Mouse (Mus musculus): ENCODE measurements around the gene Best1. TPM values are rescaled to one million over a fixed set of nuclear protein-coding genes. Genes with fewer than 3 reads are reported as not detected.

Best1 gene
- 1.2 and 1.4 TPM in 2 replicates for polyA plus RNA-seq (2012; rRNA removed)

DNA sequence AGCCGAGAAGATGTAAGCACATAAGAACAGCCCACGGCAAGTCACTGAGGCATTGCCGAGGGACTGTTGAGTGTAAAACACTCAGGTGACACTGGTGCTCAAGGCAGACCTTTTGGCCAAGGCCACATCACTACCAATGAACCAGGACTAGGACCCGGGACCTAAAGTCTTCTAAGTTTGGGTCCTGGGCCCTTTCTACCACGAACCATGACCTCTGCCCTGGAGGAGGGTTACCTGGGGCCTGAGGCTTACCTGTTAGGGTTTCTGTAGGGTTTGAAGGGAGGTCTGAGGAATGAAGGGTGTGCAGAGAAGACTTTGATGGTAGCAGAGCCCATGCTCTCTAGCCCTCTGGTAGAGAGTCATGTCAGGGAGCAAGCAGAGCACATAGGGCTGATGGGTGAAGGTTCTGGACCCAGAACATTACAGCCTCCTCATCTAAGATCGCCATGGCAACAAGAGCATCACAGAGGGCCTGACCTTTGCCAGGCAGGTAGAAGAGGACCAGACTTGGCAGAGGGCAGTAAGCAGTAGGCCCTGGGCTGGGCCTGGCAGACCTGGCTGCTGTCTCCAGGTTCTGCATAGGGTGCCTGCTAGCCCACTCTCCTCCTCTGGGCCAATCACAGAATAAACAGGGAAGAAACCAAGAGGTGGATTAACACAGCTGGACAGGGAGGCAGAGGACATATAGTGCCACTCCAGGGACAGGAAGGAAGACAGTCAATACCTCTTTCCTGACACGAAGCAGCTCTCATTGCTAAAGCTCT lies at the start of gene Best1, which contains the start of gene Rab3il1:
TSS of gene Best1 (minus strand) at position 428 of the 764 bp plus-strand sequence.
TSS of gene Rab3il1 (plus strand) at position 464 of the 764 bp plus-strand sequence.
- TF ChIP-seq POLR2A (IDR thresholded peaks at IDR 0.05; ENCODE audit: borderline replicate concordance, extremely low read depth, insufficient read depth, insufficient read length, poor library complexity, severe bottlenecking) = no peak
- TF ChIP-seq CTCF (IDR thresholded peaks at IDR 0.05; ENCODE audit: borderline replicate concordance, extremely low read depth, insufficient read depth, insufficient read length) = no peak
- no peak for DNase-seq (ENCODE audit: low read depth)

DNA sequence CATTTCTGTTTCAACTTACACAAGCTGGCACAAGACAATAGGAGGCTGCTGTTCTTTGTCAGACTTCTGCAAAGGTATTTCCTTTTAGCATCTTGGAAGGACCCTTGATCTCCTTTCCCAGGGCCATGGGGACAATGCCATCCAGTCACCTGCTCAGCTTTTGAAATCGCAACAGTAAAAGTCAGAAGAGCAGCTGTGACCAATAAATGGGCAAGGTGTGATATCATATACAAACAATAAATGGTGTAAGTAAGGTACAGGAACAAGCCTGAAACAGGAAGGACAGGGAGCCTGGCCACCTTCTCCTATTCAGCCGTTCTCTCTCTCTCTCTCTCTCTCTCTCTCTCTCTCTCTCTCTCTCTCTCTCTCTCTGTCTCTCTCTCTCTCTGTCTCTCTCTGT lies 49.0 kb upstream of the Best1 start:
- no peak for DNase-seq (ENCODE audit: low read depth)
- no peak for TF ChIP-seq POLR2A (IDR thresholded peaks at IDR 0.05; ENCODE audit: borderline replicate concordance, extremely low read depth, insufficient read depth, insufficient read length, poor library complexity, severe bottlenecking)

DNA sequence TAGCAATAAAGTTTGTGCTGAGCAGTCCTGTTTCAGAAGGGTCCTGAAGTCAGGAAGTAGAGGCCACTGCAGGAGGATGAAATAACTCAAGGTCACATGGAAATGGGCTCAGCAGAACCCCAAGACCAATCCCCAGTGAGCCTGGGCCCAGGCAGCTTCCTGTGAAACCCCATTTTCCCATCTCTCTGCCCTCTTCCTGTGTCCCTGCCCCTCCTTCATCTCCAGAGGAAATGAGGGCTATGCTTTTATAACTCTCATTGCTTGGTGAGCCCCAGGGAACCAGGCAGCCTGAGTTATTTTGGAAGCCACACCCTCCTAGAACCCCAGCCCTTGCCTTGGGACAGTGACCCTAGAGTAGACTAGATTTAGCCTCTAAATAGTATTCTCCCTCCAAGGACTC lies 48.1 kb upstream of the Best1 start:
- TF ChIP-seq CTCF (IDR thresholded peaks at IDR 0.05; ENCODE audit: borderline replicate concordance, extremely low read depth, insufficient read depth, insufficient read length) = no peak
- no peak for TF ChIP-seq POLR2A (IDR thresholded peaks at IDR 0.05; ENCODE audit: borderline replicate concordance, extremely low read depth, insufficient read depth, insufficient read length, poor library complexity, severe bottlenecking)
- no peak for DNase-seq (ENCODE audit: low read depth)

DNA sequence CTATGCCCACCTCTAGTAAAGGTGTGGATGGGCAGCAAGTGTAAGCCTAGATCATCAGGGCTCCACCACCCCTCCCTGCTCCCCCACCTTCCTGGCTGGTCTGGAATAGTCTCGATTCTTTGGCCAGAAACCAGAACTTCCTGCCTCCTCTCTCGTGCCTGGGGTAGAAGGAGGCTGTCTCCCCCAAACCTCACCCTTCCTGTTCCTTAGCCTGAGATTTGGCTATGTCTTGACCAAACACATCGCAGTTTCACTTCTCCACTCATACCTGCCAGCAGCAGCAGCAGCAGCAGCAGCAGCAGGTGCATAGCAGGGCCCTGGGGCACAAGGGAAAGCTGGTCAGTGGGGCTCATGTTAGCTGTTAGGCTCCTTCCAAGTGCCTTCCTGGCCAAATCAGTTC lies 45.5 kb upstream of the Best1 start:
- no peak for DNase-seq (ENCODE audit: low read depth)
- TF ChIP-seq CTCF (IDR thresholded peaks at IDR 0.05; ENCODE audit: borderline replicate concordance, extremely low read depth, insufficient read depth, insufficient read length) (no peak), POLR2A (IDR thresholded peaks at IDR 0.05; ENCODE audit: borderline replicate concordance, extremely low read depth, insufficient read depth, insufficient read length, poor library complexity, severe bottlenecking) (no peak)

DNA sequence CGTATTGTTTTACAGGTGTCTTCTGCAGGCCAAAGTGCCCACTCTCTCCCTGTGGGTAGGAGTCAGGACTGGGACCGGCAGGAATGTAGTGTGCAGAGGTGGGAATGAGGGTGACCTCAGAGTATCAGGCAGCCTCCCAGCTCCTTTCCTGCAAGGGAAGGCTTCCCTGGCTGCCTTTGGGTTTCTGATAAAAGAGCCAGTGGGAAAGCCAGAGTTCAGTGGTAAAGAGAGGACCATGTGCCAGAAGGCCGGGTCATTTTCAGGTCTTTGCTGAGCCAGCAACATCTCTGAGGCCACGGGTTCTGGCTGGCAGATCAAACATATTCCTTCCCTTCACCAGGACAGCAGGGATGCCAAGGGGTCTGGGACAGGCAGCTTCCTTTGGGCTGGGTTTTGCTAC lies 44.9 kb upstream of the Best1 start:
- DNase-seq (ENCODE audit: low read depth) = no peak

DNA sequence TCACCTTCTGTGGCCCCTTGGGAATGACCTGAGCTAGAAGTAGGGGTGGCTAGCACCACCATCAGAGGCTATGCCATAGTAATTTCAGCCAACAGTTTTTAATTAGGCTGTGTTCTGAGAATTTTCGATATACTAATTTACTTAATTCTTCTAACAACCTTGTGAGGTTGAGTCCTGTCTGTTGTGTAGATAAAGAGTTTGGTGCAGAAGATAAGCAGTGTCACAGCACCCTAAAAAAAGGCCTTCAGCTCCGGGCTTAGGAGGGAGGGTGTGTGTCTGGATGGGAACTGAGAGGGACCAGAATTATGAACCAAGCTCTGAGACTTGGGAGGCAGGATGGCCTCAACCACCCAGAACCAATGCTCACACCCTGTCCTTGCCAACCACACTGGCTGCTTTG lies 44.3 kb upstream of the Best1 start:
- no peak for DNase-seq (ENCODE audit: low read depth)
- TF ChIP-seq CTCF (IDR thresholded peaks at IDR 0.05; ENCODE audit: borderline replicate concordance, extremely low read depth, insufficient read depth, insufficient read length) = no peak
- TF ChIP-seq POLR2A (IDR thresholded peaks at IDR 0.05; ENCODE audit: borderline replicate concordance, extremely low read depth, insufficient read depth, insufficient read length, poor library complexity, severe bottlenecking) = no peak

More for the DNA sequence above, 44.9 kb upstream of the Best1 start:
- TF ChIP-seq POLR2A (IDR thresholded peaks at IDR 0.05; ENCODE audit: borderline replicate concordance, extremely low read depth, insufficient read depth, insufficient read length, poor library complexity, severe bottlenecking) = no peak
- no peak for TF ChIP-seq CTCF (IDR thresholded peaks at IDR 0.05; ENCODE audit: borderline replicate concordance, extremely low read depth, insufficient read depth, insufficient read length)

DNA sequence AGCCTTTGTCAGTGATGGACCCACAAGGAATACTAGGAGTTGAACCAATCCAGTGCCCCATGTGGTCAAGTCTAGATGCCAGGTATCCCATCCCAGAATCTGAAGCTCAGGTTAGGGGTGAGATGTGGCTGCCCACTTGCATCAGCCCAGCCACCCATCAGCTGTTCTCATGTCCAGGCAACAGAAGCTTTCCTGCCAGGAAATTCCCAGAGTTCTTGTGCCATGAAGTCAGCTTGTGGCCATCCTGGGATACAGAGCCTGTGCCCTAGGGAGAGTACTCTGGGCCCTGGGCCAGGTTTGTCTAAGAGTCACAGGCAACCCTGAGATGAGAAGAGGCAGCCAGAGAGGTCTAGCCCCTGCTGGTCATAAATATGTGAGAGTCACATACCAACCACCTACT lies 42.2 kb upstream of the Best1 start:
- no peak for DNase-seq (ENCODE audit: low read depth)
- no peak for TF ChIP-seq POLR2A (IDR thresholded peaks at IDR 0.05; ENCODE audit: borderline replicate concordance, extremely low read depth, insufficient read depth, insufficient read length, poor library complexity, severe bottlenecking)

DNA sequence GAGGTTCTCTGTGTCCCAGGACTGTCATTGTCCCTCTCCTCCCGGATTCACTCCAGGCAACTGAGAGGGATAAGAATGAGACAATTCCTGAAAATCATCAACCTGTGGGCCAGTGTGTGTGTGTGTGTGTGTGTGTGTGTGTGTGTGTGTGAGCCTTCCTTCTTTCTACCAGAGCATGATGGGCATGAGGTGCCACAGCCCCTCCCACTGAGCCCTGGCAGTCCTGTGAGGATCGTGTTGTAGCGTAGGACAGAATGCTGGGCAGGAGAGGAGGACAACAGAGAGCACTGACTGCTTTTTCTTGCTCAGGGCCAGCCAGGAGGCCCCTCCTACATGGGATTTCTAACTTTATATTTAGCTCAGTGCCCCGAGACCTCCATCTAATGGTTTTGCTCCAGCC lies 41.4 kb upstream of the Best1 start:
- TF ChIP-seq CTCF (IDR thresholded peaks at IDR 0.05; ENCODE audit: borderline replicate concordance, extremely low read depth, insufficient read depth, insufficient read length) (no peak), POLR2A (IDR thresholded peaks at IDR 0.05; ENCODE audit: borderline replicate concordance, extremely low read depth, insufficient read depth, insufficient read length, poor library complexity, severe bottlenecking) (no peak)
- DNase-seq (ENCODE audit: low read depth) = no peak

DNA sequence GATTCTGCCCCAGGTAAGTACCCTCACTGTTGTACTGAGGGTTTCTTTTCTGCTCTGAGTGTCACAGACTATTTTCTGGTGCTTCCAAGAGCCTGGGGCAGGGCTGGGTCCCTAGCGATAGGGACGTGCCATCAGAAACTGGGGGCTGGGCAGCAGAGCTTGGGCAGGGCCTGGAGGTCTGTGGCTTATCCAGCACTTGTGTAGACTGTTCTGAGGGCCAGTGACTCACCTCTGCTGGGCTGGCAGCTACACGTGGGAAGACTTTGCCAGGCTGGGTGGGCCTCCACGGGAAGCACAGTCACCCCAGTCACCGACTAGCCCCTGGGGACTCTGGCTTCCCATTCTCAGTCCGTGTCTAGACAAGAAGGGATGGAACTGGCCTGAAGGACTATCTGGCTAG lies 40.8 kb upstream of the Best1 start:
- no peak for DNase-seq (ENCODE audit: low read depth)
- no peak for TF ChIP-seq CTCF (IDR thresholded peaks at IDR 0.05; ENCODE audit: borderline replicate concordance, extremely low read depth, insufficient read depth, insufficient read length)
- TF ChIP-seq POLR2A (IDR thresholded peaks at IDR 0.05; ENCODE audit: borderline replicate concordance, extremely low read depth, insufficient read depth, insufficient read length, poor library complexity, severe bottlenecking) = no peak

DNA sequence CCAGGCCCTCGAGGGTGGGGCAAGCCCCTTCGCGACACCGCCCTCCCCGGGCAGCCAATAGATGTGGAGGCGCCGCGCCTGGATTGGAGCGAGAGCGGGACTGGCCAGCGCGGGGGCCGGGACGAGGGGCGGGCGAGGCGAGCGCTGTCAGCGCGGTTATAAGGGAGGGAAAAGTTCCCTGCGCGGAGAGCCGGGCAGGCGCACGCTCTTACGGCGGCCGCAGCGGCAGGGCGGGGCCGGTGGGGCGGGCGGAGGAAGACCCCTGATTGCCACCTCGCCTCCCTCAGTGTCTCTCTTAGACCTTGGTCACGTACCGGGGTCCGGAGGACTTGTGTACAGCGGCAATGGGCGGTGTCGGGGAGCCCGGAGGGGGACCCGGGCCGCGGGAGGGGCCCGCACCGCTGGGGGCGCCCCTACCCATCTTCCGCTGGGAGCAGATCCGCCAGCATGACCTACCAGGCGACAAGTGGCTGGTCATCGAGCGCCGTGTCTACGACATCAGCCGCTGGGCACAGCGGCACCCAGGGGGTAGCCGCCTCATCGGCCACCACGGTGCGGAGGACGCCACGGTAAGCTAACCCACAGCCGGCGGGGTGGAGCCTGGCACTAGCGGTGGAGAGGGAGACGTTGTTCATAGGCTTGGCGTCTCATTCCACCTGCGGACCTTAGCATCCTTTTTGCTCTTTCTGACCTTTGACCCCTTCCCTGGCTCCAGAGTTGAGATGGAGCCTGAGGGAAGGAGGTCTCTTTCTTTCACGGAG lies 40.1 kb upstream of the Best1 start, which contains the start of gene Fads3:
TSS of gene Fads3 (plus strand) at position 182 of the 761 bp plus-strand sequence.
- peak; percentile 52; the same call in 1 of the 2 replicates for TF ChIP-seq POLR2A (IDR thresholded peaks at IDR 0.05; ENCODE audit: borderline replicate concordance, extremely low read depth, insufficient read depth, insufficient read length, poor library complexity, severe bottlenecking)
- no peak for TF ChIP-seq CTCF (IDR thresholded peaks at IDR 0.05; ENCODE audit: borderline replicate concordance, extremely low read depth, insufficient read depth, insufficient read length)
- peak; percentile 76 for DNase-seq (ENCODE audit: low read depth)

DNA sequence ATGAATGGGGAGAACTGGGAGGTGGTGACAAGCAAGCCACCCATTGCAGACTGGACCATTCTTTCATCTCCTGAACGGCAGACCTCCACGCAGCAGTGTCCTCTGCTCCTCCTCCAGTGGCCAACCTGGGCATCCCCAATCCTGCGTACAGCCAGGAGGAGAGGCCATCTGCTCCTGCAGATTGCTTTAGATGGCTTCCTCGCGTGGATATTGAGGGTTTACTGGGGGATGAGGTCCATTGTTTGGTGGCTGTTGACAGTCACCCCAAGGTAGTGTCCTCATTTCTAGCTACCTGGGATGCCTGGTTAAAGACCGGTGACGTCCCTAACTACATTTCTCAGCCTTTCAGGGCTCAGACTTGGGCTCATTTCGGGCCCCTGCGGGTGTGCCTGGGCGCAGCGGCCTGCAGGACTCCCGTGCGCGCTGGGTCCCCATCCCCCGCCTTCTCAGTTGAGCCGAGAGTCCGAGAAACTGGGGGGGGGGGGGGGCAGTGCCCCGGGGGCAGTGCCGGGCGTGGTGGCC lies 39.5 kb upstream of the Best1 start:
- TF ChIP-seq POLR2A (IDR thresholded peaks at IDR 0.05; ENCODE audit: borderline replicate concordance, extremely low read depth, insufficient read depth, insufficient read length, poor library complexity, severe bottlenecking) (no peak), CTCF (IDR thresholded peaks at IDR 0.05; ENCODE audit: borderline replicate concordance, extremely low read depth, insufficient read depth, insufficient read length) (no peak)
- DNase-seq (ENCODE audit: low read depth) = no peak
